Mouse (Mus musculus): Measurements from ENCODE around the gene Rec114. TPM values are rescaled to one million over a fixed set of nuclear protein-coding genes. Genes with fewer than 3 reads are reported as not detected.

Gene Rec114
- polyA plus RNA-seq, 1 experiment: 0.35 TPM

- Histone ChIP-seq H3K27me3 (ENCODE audit: control insufficient read depth, insufficient read depth, insufficient read length) (no peaks in the 10 kb centered on the region), H3K79me2 (ENCODE audit: control insufficient read depth, insufficient read depth) (no peaks in the 10 kb centered on the region), H3ac (ENCODE audit: control insufficient read depth, insufficient read length) (no peak overlapping the region), H3K4me3 (no peak overlapping the region), H3K36me3 (ENCODE audit: control insufficient read depth, insufficient read depth) (no peaks in the 10 kb centered on the region), H3K4me2 (ENCODE audit: low read depth) (no peak overlapping the region)
- TF ChIP-seq SRF (IDR thresholded peaks at IDR 0.05; ENCODE audit: control insufficient read depth, insufficient read length, low read depth) (no peak), MAX (IDR thresholded peaks at IDR 0.05; ENCODE audit: low read depth) (no peak), POLR2AphosphoS2 (IDR thresholded peaks at IDR 0.05; ENCODE audit: insufficient read length, low read depth) (no peak), POLR2A (IDR thresholded peaks at IDR 0.05; ENCODE audit: insufficient read length, low read depth) (no peak), REST (IDR thresholded peaks at IDR 0.05; ENCODE audit: insufficient read depth, insufficient read length) (no peak), TCF12 (IDR thresholded peaks at IDR 0.05; ENCODE audit: insufficient read depth, poor library complexity, severe bottlenecking) (no peak)
Observed at GRCm38 (mm10) chr9:58685290-58685689, 58.5 kb downstream of the Rec114 start.

GRCm38 (mm10) chr9:58683372-58683771 is 60.4 kb downstream of the Rec114 start:
- no peak overlapping the region for H3K4me3 ChIP-seq
- no peaks in the 10 kb centered on the region for H3K79me2 ChIP-seq (ENCODE audit: control insufficient read depth, insufficient read depth)
- no peaks in the 10 kb centered on the region for H3K36me3 ChIP-seq (ENCODE audit: control insufficient read depth, insufficient read depth)
- no peaks in the 10 kb centered on the region for H3K27me3 ChIP-seq (ENCODE audit: control insufficient read depth, insufficient read depth, insufficient read length)
- TF ChIP-seq POLR2AphosphoS2 (IDR thresholded peaks at IDR 0.05; ENCODE audit: insufficient read length, low read depth): no peak
- no peak for TF ChIP-seq MYOD1 (IDR thresholded peaks at IDR 0.05; ENCODE audit: control insufficient read depth in 1 of 3, insufficient read length in 2 of 3, low read depth in 2 of 3)
- no peak for TF ChIP-seq POLR2A (IDR thresholded peaks at IDR 0.05; ENCODE audit: insufficient read length, low read depth)
- TF ChIP-seq USF1 (IDR thresholded peaks at IDR 0.05; ENCODE audit: low read depth): no peak
- TF ChIP-seq TCF12 (IDR thresholded peaks at IDR 0.05; ENCODE audit: insufficient read depth, poor library complexity, severe bottlenecking): no peak
- no peak for TF ChIP-seq E2F4 (IDR thresholded peaks at IDR 0.05; ENCODE audit: insufficient read depth)
- H3ac ChIP-seq (ENCODE audit: control insufficient read depth, insufficient read length): no peak overlapping the region
- no peak overlapping the region for H3K4me2 ChIP-seq (ENCODE audit: low read depth)

- H3K4me3 ChIP-seq: no peak overlapping the region
- TF ChIP-seq POLR2A (IDR thresholded peaks at IDR 0.05; ENCODE audit: insufficient read length, low read depth): no peak
- no peak for TF ChIP-seq MYOD1 (IDR thresholded peaks at IDR 0.05; ENCODE audit: control insufficient read depth in 1 of 3, insufficient read length in 2 of 3, low read depth in 2 of 3)
- TF ChIP-seq E2F4 (IDR thresholded peaks at IDR 0.05; ENCODE audit: insufficient read depth): no peak
- TF ChIP-seq POLR2AphosphoS2 (IDR thresholded peaks at IDR 0.05; ENCODE audit: insufficient read length, low read depth): no peak
- TF ChIP-seq TCF3 (IDR thresholded peaks at IDR 0.05; ENCODE audit: insufficient read length, low read depth): no peak
- TF ChIP-seq REST (IDR thresholded peaks at IDR 0.05; ENCODE audit: insufficient read depth, insufficient read length): no peak
- TF ChIP-seq CEBPB (IDR thresholded peaks at IDR 0.05; ENCODE audit: insufficient read depth, poor library complexity, severe bottlenecking): no peak
- no peak for TF ChIP-seq TCF12 (IDR thresholded peaks at IDR 0.05; ENCODE audit: insufficient read depth, poor library complexity, severe bottlenecking)
- no peak for TF ChIP-seq USF1 (IDR thresholded peaks at IDR 0.05; ENCODE audit: low read depth)
- TF ChIP-seq SRF (IDR thresholded peaks at IDR 0.05; ENCODE audit: control insufficient read depth, insufficient read length, low read depth): no peak
- TF ChIP-seq MAX (IDR thresholded peaks at IDR 0.05; ENCODE audit: low read depth): no peak
- no peak for TF ChIP-seq MYOG (IDR thresholded peaks at IDR 0.05; ENCODE audit: control insufficient read depth in 1 of 3, insufficient read depth in 1 of 3, insufficient read length in 2 of 3, low read depth in 2 of 3)
- H3K27me3 ChIP-seq (ENCODE audit: control insufficient read depth, insufficient read depth, insufficient read length): no peaks in the 10 kb centered on the region
- no peaks in the 10 kb centered on the region for H3K79me2 ChIP-seq (ENCODE audit: control insufficient read depth, insufficient read depth)
- H3K36me3 ChIP-seq (ENCODE audit: control insufficient read depth, insufficient read depth): no peaks in the 10 kb centered on the region
- H3K4me2 ChIP-seq (ENCODE audit: low read depth): no peak overlapping the region
- no peak overlapping the region for H3ac ChIP-seq (ENCODE audit: control insufficient read depth, insufficient read length)
Observed at GRCm38 (mm10) chr9:58682106-58682505, 61.7 kb downstream of the Rec114 start.

GRCm38 (mm10) chr9:58681411-58681810 is 62.4 kb downstream of the Rec114 start:
- TF ChIP-seq MAX (IDR thresholded peaks at IDR 0.05; ENCODE audit: low read depth): no peak
- no peak for TF ChIP-seq TCF12 (IDR thresholded peaks at IDR 0.05; ENCODE audit: insufficient read depth, poor library complexity, severe bottlenecking)
- TF ChIP-seq USF1 (IDR thresholded peaks at IDR 0.05; ENCODE audit: low read depth): no peak
- no peak for TF ChIP-seq CEBPB (IDR thresholded peaks at IDR 0.05; ENCODE audit: insufficient read depth, poor library complexity, severe bottlenecking)
- peak overlapping the region; percentile 10 for H3K4me2 ChIP-seq (ENCODE audit: low read depth)
- H3K4me3 ChIP-seq: no peak overlapping the region
- no peaks in the 10 kb centered on the region for H3K27me3 ChIP-seq (ENCODE audit: control insufficient read depth, insufficient read depth, insufficient read length)
- H3ac ChIP-seq (ENCODE audit: control insufficient read depth, insufficient read length): no peak overlapping the region
- no peaks in the 10 kb centered on the region for H3K36me3 ChIP-seq (ENCODE audit: control insufficient read depth, insufficient read depth)
- H3K79me2 ChIP-seq (ENCODE audit: control insufficient read depth, insufficient read depth): no peaks in the 10 kb centered on the region

GRCm38 (mm10) chr9:58675371-58675770 is 68.4 kb downstream of the Rec114 start:
- H3K4me2 ChIP-seq (ENCODE audit: low read depth): no peak overlapping the region
- H3K27me3 ChIP-seq (ENCODE audit: control insufficient read depth, insufficient read depth, insufficient read length): no peaks in the 10 kb centered on the region
- H3K79me2 ChIP-seq (ENCODE audit: control insufficient read depth, insufficient read depth): no peaks in the 10 kb centered on the region
- no peak overlapping the region for H3K4me3 ChIP-seq
- H3ac ChIP-seq (ENCODE audit: control insufficient read depth, insufficient read length): no peak overlapping the region
- TF ChIP-seq TCF12 (IDR thresholded peaks at IDR 0.05; ENCODE audit: insufficient read depth, poor library complexity, severe bottlenecking): no peak
- no peak for TF ChIP-seq REST (IDR thresholded peaks at IDR 0.05; ENCODE audit: insufficient read depth, insufficient read length)
- H3K36me3 ChIP-seq (ENCODE audit: control insufficient read depth, insufficient read depth): no peaks in the 10 kb centered on the region

- no peaks in the 10 kb centered on the region for H3K79me2 ChIP-seq (ENCODE audit: control insufficient read depth, insufficient read depth)
- H3K4me3 ChIP-seq: no peak overlapping the region
- H3K4me2 ChIP-seq (ENCODE audit: low read depth): no peak overlapping the region
- TF ChIP-seq MYOD1 (IDR thresholded peaks at IDR 0.05; ENCODE audit: control insufficient read depth in 1 of 3, insufficient read length in 2 of 3, low read depth in 2 of 3): no peak
- no peak for TF ChIP-seq TCF12 (IDR thresholded peaks at IDR 0.05; ENCODE audit: insufficient read depth, poor library complexity, severe bottlenecking)
- TF ChIP-seq USF1 (IDR thresholded peaks at IDR 0.05; ENCODE audit: low read depth): no peak
- TF ChIP-seq POLR2A (IDR thresholded peaks at IDR 0.05; ENCODE audit: insufficient read length, low read depth): no peak
- TF ChIP-seq REST (IDR thresholded peaks at IDR 0.05; ENCODE audit: insufficient read depth, insufficient read length): no peak
- no peak for TF ChIP-seq MYOG (IDR thresholded peaks at IDR 0.05; ENCODE audit: control insufficient read depth in 1 of 3, insufficient read depth in 1 of 3, insufficient read length in 2 of 3, low read depth in 2 of 3)
- TF ChIP-seq POLR2AphosphoS2 (IDR thresholded peaks at IDR 0.05; ENCODE audit: insufficient read length, low read depth): no peak
- no peak for TF ChIP-seq SRF (IDR thresholded peaks at IDR 0.05; ENCODE audit: control insufficient read depth, insufficient read length, low read depth)
- no peak for TF ChIP-seq CEBPB (IDR thresholded peaks at IDR 0.05; ENCODE audit: insufficient read depth, poor library complexity, severe bottlenecking)
- TF ChIP-seq E2F4 (IDR thresholded peaks at IDR 0.05; ENCODE audit: insufficient read depth): no peak
- no peak for TF ChIP-seq MAX (IDR thresholded peaks at IDR 0.05; ENCODE audit: low read depth)
- TF ChIP-seq TCF3 (IDR thresholded peaks at IDR 0.05; ENCODE audit: insufficient read length, low read depth): no peak
- no peaks in the 10 kb centered on the region for H3K27me3 ChIP-seq (ENCODE audit: control insufficient read depth, insufficient read depth, insufficient read length)
- no peak overlapping the region for H3ac ChIP-seq (ENCODE audit: control insufficient read depth, insufficient read length)
- no peaks in the 10 kb centered on the region for H3K36me3 ChIP-seq (ENCODE audit: control insufficient read depth, insufficient read depth)
Observed at GRCm38 (mm10) chr9:58674736-58675135, 69.0 kb downstream of the Rec114 start.
